Mouse (Mus musculus) forebrain, embryonic 16.5 days (tissue): ENCODE data around the gene Sgsm2. TPM values are rescaled to one million over a fixed set of nuclear protein-coding genes. Genes with fewer than 3 reads are reported as not detected.

Source experiments
- ATAC-seq: fragments of 200-750 bp; cut with Nextera tagmentation; 2 replicates; pipeline ENCODE4 v1.8.0; 2017; ENCODE audit warnings: mild to moderate bottlenecking, moderate library complexity
- H3K27ac ChIP-seq: fragments of 300-500 bp; sonication (generic); 2 replicates; pipeline ENCODE4 v1.5.1; 2014; ENCODE audit warnings: low read length, control low read depth
- H3K27me3 ChIP-seq: fragments of 300-500 bp; sonication (generic); replicated peaks from 2 replicates; pipeline ENCODE4 v1.6.1; 2014; ENCODE audit warnings: low read length; ENCODE audit not compliant: control insufficient read depth, insufficient read depth
- H3K36me3 ChIP-seq: fragments of 300-500 bp; sonication (generic); 2 replicates; pipeline ENCODE4 v1.6.1; 2014; ENCODE audit not compliant: control insufficient read depth, insufficient read depth
- H3K4me1 ChIP-seq: fragments of 300-500 bp; sonication (generic); replicated peaks from 2 replicates; pipeline ENCODE4 v1.6.1; 2014; ENCODE audit warnings: low read length; ENCODE audit not compliant: control insufficient read depth, insufficient read depth
- H3K4me2 ChIP-seq: fragments of 300-500 bp; sonication (generic); 2 replicates; pipeline ENCODE4 v1.6.1; 2014; ENCODE audit warnings: mild to moderate bottlenecking, low read length, control low read depth
- H3K4me3 ChIP-seq: fragments of 300-500 bp; sonication (generic); replicated peaks from 2 replicates; pipeline ENCODE4 v1.5.1; 2014; ENCODE audit warnings: mild to moderate bottlenecking, low read length, control low read depth
- H3K9ac ChIP-seq: fragments of 300-500 bp; sonication (generic); replicated peaks from 2 replicates; pipeline ENCODE4 v1.6.1; 2014; ENCODE audit warnings: low read depth, low read length, control low read depth
- H3K9me3 ChIP-seq: fragments of 300-500 bp; sonication (generic); 2 replicates; pipeline ENCODE4 v1.6.1; 2016; ENCODE audit warnings: low read length; ENCODE audit not compliant: control insufficient read depth
- WGBS: fragments of 180-500 bp; shearing (Covaris S2); extraction: QIAGEN DNeasy Blood & Tissue Kit; methylation state at CpG from one replicate; pipeline ENCODE4 v1.1.7; 2014; 5-methylcytosine and 5-hydroxymethylcytosine counted together
- polyA plus RNA-seq: library from polyadenylated mRNA; unstranded; fragments of >200 nt; fragmentation: Nextera tagmentation; extraction: Ambion mirVana; gene quantifications from 2 replicates; pipeline ENCODE4 v1.2.1, GENCODE M21; 2015

Gene Sgsm2
- polyA plus RNA-seq, 1 experiment from 2014 or later = 18.2 TPM

DNA sequence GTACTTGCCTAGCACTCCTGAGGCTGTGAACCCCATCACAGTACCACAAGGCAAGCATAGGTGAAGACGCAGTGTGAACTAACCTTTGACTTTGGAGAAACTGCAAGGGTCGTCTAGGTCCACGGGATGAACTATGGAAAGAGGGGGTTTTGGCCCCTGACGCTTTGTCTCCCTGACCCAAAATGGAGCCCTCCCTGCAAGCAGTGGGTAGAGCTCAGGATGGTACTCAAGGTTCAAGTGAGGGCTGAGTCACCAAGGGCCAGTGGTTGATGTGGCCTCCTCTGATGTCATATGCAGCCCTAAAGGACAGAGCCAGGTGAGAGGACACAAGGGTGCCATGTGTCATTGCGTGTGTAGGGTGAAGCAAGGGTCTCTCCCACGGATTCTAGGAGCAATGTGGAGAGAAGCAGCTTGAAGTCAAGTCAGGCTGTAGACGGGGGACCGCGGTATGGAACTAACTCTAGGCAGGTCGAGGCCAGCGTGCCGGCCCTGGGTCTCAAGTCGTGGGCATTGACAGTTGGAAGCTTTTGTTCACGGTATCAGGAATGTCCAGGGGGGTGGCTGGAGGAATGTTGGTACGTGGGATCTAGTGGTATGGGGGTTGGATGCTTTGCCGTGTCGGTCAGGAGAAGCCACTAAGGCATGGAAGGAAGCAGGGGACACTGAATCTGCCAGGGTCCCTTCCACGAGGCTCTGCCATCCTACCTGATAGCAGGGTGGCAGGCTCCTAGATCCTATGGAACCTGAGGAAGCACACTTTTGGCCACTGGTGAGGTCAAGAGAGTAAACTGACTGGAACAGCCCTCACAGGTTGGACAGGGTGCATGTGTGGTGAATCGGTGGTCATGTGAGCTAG is 56.8 kb downstream of the Sgsm2 start:
- Histone ChIP-seq H3K9me3 (no peaks in the 10 kb centered on the region), H3K4me2 (no peak overlapping the region), H3K36me3 (peaks cover 2% of the 10 kb centered on the region; the same call in 1 of the 2 replicates), H3K4me3 (no peak overlapping the region), H3K9ac (no peak overlapping the region), H3K27ac (no peak overlapping the region), H3K4me1 (peaks cover 18% of the 10 kb centered on the region), H3K27me3 (no peaks in the 10 kb centered on the region)
- WGBS = 94% methylated on average over 19 of the region's 19 CpGs
- ATAC-seq = no peak

DNA sequence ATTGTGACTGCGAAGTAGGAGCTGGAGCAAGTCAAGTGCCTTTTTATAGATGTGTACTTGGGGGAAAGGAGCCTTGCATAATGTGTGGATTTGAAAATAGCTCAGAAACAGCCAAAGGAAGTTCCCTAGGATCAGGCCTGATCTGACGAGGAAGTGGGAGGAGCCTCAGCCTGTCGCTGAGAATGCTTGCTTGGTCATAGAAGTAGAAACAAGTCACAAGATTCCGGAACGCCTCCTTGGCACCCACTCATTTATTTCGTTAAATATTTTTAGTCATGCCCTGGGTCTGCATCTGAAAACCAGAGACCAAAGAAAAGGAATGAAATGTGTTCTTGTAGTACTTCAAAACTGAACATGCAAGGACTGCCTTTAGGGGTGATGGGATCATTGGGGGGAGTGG is 57.9 kb downstream of the Sgsm2 start:
- Histone ChIP-seq H3K9me3 (no peaks in the 10 kb centered on the region), H3K4me3 (no peak overlapping the region), H3K4me2 (peak overlapping the region; percentile 77), H3K9ac (no peak overlapping the region), H3K4me1 (peaks cover 18% of the 10 kb centered on the region), H3K27me3 (no peaks in the 10 kb centered on the region), H3K27ac (peak overlapping the region; percentile 69; the same call in 1 of the 2 replicates), H3K36me3 (peaks cover 2% of the 10 kb centered on the region; the same call in 1 of the 2 replicates)
- WGBS = 44% methylated on average over 6 of the region's 6 CpGs
- ATAC-seq = no peak

DNA sequence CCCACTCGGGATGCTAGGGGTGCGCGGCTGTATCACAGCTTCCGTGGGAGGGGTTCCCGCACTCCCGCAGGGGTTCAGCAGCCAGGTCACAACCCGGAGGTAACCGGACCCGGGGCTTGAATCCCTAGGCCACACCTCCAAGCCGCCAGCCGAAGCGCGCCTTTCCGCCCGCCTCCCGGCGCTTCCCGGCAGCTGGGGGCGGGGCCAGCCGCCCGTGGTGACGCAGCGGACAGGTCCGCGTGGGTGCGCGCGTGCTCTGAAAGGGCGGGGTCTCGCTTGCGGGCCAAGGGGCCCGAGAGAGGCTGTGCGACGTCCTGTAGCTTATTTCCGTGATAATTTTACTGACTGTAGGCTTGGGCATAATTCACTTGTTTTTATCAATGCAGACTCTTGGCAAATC is 58.4 kb downstream of the Sgsm2 start:
- Histone ChIP-seq H3K4me2 (peak overlapping the region; percentile 77), H3K9me3 (no peaks in the 10 kb centered on the region), H3K4me3 (peak overlapping the region; percentile 53), H3K27me3 (no peaks in the 10 kb centered on the region), H3K27ac (peak overlapping the region; percentile 69), H3K9ac (peak overlapping the region; percentile 54), H3K36me3 (peaks cover 2% of the 10 kb centered on the region; the same call in 1 of the 2 replicates), H3K4me1 (peaks cover 23% of the 10 kb centered on the region)
- peak; percentile 74 for ATAC-seq
- WGBS = under 1% methylated on average over 35 of the region's 35 CpGs

DNA sequence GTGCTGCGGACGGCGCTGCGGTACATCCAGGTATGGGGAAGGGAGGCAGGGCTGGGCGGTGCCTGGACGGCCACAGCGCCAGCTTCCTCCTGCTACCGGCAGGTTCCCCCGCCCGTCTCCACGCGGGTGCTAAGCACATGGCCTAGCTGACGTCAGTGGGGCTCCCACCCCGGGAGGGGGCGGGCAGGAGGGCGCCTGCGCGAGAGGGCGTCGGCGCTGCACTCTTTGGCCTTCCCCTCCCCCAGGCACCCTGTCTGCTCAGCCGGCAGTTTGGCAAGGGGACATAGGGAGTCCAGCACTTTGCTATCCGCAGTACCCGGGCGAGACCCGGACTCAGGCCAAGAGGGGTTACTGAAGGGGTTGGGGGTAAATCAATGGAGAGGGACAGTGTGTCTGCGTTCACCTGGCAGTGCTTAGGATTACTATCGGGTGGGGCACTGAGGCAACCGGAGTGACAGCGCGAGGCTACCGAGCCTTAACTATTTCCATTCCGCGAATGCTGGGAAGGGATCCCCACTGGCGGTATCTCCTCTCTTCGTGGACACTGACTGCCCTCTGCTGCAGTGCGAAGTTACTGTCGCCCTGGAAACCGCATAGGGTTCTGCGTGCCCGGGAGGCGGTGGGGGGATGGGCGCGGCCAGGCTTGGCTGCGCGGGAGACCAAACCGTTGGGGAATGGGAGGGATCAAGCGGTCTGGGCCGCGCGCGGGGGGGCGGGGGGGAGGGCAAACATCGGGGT is 59.0 kb downstream of the Sgsm2 start:
- ATAC-seq = peak; percentile 68
- peak overlapping the region; percentile 77 for H3K4me2 ChIP-seq
- WGBS = under 1% methylated on average over 48 of the region's 54 CpGs

DNA sequence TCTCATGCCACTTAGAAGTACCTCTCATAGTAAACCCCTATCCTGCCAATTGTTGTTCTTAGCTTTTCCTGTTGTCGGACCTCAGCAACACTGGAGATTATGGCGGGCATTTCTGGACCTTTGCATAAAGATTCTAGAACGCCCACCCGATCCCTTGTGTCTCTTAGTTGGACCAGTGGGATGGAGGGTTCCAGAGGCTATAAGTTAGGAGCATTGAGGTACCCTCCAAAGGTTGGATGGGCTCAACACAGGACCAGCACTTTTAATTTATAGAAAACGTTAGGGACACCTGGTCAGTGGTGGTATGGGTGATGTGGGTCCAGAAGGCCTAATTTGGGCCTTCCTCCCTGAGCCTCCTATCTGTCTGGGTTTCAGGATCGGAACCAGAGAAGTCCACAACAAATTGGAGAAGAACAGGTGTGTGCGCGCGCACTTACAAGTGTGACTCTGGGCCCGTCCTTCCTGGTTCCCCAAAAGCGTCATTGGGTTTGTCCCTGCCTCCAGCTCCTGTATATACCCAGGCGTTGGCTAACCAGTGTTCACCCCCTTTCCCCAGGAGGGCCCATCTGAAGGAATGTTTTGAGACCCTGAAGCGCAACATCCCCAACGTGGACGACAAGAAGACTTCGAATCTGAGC is 59.7 kb downstream of the Sgsm2 start:
- Histone ChIP-seq H3K9me3 (no peaks in the 10 kb centered on the region), H3K4me3 (peak overlapping the region; percentile 53), H3K4me2 (peak overlapping the region; percentile 77), H3K27ac (peak overlapping the region; percentile 69; the same call in 1 of the 2 replicates), H3K9ac (no peak overlapping the region), H3K27me3 (no peaks in the 10 kb centered on the region), H3K4me1 (peaks cover 33% of the 10 kb centered on the region), H3K36me3 (no peaks in the 10 kb centered on the region)
- 43% methylated on average over 16 of the region's 16 CpGs for WGBS
- 0 out of 2 replicates have a peak, but pooled peaks have one; percentile 0 for ATAC-seq

More for the DNA sequence above, 59.0 kb downstream of the Sgsm2 start:
- H3K27me3 ChIP-seq = no peaks in the 10 kb centered on the region
- no peaks in the 10 kb centered on the region for H3K9me3 ChIP-seq
- H3K36me3 ChIP-seq = peaks cover 2% of the 10 kb centered on the region; the same call in 1 of the 2 replicates
- H3K9ac ChIP-seq = peak overlapping the region; percentile 54
- peak overlapping the region; percentile 69 for H3K27ac ChIP-seq
- peak overlapping the region; percentile 53 for H3K4me3 ChIP-seq
- H3K4me1 ChIP-seq = peaks cover 29% of the 10 kb centered on the region

DNA sequence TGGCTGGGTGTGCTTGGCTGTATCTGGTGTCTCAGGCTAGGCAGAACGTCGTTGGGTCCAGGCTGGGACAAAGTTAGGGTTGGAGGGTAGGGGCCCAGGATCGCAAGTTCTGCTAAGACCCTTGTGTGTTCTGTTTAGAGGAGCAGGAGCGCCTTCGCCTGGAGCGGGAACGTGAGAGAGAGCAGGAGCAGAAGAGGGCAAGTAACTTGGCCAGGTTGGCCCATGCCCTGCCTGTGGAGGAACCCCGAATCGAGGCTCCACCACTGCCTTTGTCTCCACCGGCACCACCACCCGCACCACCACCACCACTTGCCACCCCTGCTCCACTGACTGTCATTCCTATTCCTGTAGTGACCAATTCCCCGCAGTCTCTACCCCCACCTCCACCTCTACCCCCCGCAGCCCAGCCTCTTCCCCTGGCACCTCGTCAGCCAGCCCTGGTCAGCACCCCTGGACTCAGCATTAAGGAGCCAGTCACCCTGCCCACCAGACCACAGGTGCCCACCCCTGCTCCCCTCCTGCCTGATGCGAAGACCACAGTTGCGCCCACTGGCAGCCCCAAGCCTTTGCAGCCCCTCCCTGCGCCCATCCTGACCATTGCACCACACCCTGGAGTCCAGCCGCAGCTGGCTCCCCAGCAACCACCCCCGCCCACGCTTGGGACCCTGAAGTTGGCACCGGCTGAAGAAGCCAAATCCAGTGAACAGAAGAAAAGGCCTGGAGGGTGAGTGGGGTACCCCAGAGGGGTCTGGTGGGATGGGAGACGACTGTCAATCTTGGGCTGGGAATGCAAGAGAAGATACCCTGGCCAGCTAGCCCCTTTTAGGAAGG is 60.4 kb downstream of the Sgsm2 start:
- ATAC-seq = no peak
- Histone ChIP-seq H3K9me3 (no peaks in the 10 kb centered on the region), H3K9ac (no peak overlapping the region), H3K27ac (no peak overlapping the region), H3K36me3 (no peaks in the 10 kb centered on the region), H3K4me3 (no peak overlapping the region), H3K4me2 (no peak overlapping the region), H3K27me3 (no peaks in the 10 kb centered on the region), H3K4me1 (peaks cover 33% of the 10 kb centered on the region)
- 84% methylated on average over 22 of the region's 22 CpGs for WGBS

- Histone ChIP-seq H3K36me3 (no peaks in the 10 kb centered on the region), H3K9me3 (no peaks in the 10 kb centered on the region), H3K4me3 (no peak overlapping the region), H3K4me2 (no peak overlapping the region), H3K4me1 (peaks cover 33% of the 10 kb centered on the region), H3K27me3 (no peaks in the 10 kb centered on the region), H3K27ac (no peak overlapping the region), H3K9ac (no peak overlapping the region)
- WGBS = 83% methylated on average over 6 of the region's 6 CpGs
- no peak for ATAC-seq
Measured at GRCm38 (mm10) chr11:74835593-74836224, 61.2 kb downstream of the Sgsm2 start.

DNA sequence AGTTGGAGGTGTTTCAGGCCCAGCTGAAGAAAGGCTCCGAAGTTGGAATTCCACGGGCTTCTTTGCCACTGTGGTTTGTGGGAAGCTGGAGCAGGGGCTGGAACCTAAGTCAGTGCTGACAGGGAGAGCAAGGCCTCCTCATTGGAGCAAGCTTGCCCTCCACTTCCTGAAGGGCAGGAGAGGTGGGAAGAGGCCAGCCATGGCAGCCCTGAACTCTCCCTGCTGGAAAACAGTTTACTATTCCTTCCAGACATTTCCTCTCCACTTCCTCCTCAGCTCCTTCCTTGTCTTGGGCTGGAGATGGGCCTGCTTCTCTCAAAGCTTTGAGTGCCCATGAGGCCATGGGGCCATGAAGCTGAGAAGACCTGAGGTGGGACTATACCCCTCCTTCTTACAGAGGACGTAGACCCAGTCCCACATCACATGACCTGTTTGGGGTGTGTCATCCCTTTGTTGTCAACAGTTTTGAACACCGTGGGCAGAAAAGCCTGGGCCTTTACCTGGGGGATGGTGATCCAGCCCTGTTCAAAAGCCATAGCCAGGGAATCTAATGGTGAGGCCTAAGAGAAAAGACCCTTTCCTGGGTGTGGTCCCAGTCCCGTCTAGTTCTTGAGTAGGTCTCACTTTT is 62.1 kb downstream of the Sgsm2 start:
- H3K4me3 ChIP-seq = no peak overlapping the region
- no peak overlapping the region for H3K9ac ChIP-seq
- no peak overlapping the region for H3K4me2 ChIP-seq
- H3K36me3 ChIP-seq = no peaks in the 10 kb centered on the region
- no peak for ATAC-seq
- H3K9me3 ChIP-seq = no peaks in the 10 kb centered on the region
- H3K27me3 ChIP-seq = no peaks in the 10 kb centered on the region
- WGBS = 53% methylated on average over 5 of the region's 5 CpGs
- H3K27ac ChIP-seq = no peak overlapping the region
- peaks cover 33% of the 10 kb centered on the region for H3K4me1 ChIP-seq
